Mouse (Mus musculus): ENCODE results near the gene Pld3. TPM values are rescaled to one million over a fixed set of nuclear protein-coding genes. Genes with fewer than 3 reads are reported as not detected.
A peak's percentile ranks its signal among the peaks of the same experiment; 100 is the strongest.

The Pld3 gene
- total and polyA plus RNA-seq, 3 experiments = 11.1 to 22.8 TPM; not detected in 1

DNA sequence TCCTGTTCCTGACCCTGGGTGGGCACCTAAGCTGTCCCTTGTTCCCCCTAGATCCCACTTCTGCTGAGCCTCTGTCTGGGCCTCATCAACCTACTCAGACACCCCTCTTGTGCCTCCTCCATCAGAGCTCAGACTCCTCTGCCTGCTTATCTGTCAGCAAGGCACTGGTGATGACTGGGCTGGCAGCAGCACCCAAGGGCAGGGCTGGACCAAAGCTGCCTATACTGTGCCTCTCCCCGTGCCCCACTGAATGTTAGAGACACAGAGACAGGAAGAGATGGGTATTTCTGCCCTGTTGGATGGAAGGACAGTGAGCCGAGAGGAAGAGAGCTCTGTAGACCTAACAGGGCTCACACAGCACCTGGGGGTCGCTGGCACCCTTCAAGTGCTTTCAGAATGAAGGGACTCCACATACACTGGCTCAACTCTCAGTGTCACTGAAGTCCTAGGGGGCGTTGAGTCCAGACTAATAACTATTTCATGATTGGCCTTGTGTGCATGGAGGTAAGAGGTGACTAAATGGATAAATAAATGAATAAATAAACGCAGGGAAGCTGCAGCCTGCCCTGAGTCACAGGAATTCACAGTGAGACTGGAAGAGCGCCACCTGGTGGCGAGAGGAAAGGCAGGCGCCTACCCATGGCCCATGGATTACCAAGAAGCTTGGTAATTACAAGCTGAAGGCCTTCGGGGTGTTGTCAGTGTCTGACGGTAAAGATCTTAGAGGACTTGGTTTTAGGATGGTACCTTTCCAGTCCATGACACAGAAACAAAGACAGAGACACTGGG, 26.8 kb downstream of the Pld3 start (continued):
- no peak for TF ChIP-seq HCFC1 (IDR thresholded peaks at IDR 0.05; ENCODE audit: low read depth, low read length)
- peak; percentile 67 for TF ChIP-seq ZC3H11A (IDR thresholded peaks at IDR 0.05; ENCODE audit: low read depth, low read length)
- no peak for TF ChIP-seq POLR2A (IDR thresholded peaks at IDR 0.05; ENCODE audit: control insufficient read depth in 1 of 2, insufficient read depth in 1 of 2, low read depth in 1 of 2, low read length in 2 of 2, poor library complexity in 1 of 2)

DNA sequence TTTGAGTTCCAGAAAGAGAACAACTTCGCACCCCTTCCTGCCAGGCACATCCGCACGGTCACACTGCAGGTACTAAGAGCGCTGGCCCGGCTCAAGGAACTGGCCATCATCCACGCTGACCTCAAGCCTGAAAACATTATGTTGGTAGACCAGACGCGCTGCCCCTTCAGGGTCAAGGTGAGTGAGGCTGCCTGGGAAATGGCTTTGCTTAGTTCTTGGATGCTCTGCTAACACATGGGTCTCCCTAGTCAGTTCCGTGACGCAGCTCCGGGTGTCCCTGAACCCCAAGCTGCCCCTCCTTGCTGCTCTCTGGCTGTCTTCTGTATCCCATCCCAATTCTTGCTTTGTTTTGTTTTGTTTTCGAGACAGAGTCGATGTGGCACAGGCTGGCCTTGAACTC, 29.2 kb downstream of the Pld3 start:
- no peaks in the 10 kb centered on the region for H3K36me3 ChIP-seq (ENCODE audit: control insufficient read depth in 1 of 2, insufficient read depth in 2 of 2, low read length in 2 of 2)
- TF ChIP-seq MYB (IDR thresholded peaks at IDR 0.05; ENCODE audit: low read depth, low read length) = no peak
- TF ChIP-seq ZC3H11A (IDR thresholded peaks at IDR 0.05; ENCODE audit: low read depth, low read length) = no peak
- TF ChIP-seq UBTF (IDR thresholded peaks at IDR 0.05; ENCODE audit: borderline replicate concordance, insufficient read depth, low read depth, low read length) = no peak
- TF ChIP-seq CHD2 (IDR thresholded peaks at IDR 0.05; ENCODE audit: low read length) = no peak
- TF ChIP-seq TCF12 (IDR thresholded peaks at IDR 0.05; ENCODE audit: low read depth, low read length) = no peak
- TF ChIP-seq ZKSCAN1 (IDR thresholded peaks at IDR 0.05; ENCODE audit: low read depth, low read length) = no peak
- TF ChIP-seq POLR2A (IDR thresholded peaks at IDR 0.05; ENCODE audit: control insufficient read depth in 1 of 2, insufficient read depth in 1 of 2, low read depth in 1 of 2, low read length in 2 of 2, poor library complexity in 1 of 2) = no peak
- TF ChIP-seq CTCF (IDR thresholded peaks at IDR 0.05 in 2 of 3, conservative IDR thresholded peaks at IDR 0.05 in 1 of 3; ENCODE audit: control insufficient read depth in 1 of 3, insufficient read depth in 1 of 3, low read depth in 2 of 3, low read length in 3 of 3, poor library complexity in 1 of 3, severe bottlenecking in 1 of 3) = no peak
- TF ChIP-seq ETS1 (IDR thresholded peaks at IDR 0.05; ENCODE audit: low read depth, low read length) = no peak
- TF ChIP-seq SIN3A (IDR thresholded peaks at IDR 0.05; ENCODE audit: low read length) = no peak
- no peaks in the 10 kb centered on the region for H3K9me3 ChIP-seq (replicated peaks; ENCODE audit: insufficient read depth, low read length)
- no peak overlapping the region for H3K27ac ChIP-seq (ENCODE audit: control insufficient read depth, low read depth, low read length)
- peaks cover 0 to 3% of the 10 kb centered on the region in 2 experiments; a peak in 1 of 4 replicates for H3K4me1 ChIP-seq (ENCODE audit: control insufficient read depth in 1 of 2, insufficient read depth in 2 of 2, low read length in 2 of 2)
- H3K27me3 ChIP-seq (ENCODE audit: control insufficient read depth in 1 of 2, insufficient read depth in 2 of 2, low read length in 2 of 2) = no peaks in the 10 kb centered on the region
- DNase-seq (ENCODE audit: low read depth, low spot score) = no peak
- no peak overlapping the region for H3K9ac ChIP-seq (ENCODE audit: control insufficient read depth, low read depth, low read length, poor library complexity, severe bottlenecking)
- no peaks in the 10 kb centered on the region for H3K79me2 ChIP-seq (ENCODE audit: control insufficient read depth, insufficient read depth, low read length, poor library complexity)
- no peak overlapping the region for H3K4me3 ChIP-seq (ENCODE audit: control insufficient read depth in 1 of 2, insufficient read depth in 1 of 2, low read depth in 2 of 2, low read length in 2 of 2)

DNA sequence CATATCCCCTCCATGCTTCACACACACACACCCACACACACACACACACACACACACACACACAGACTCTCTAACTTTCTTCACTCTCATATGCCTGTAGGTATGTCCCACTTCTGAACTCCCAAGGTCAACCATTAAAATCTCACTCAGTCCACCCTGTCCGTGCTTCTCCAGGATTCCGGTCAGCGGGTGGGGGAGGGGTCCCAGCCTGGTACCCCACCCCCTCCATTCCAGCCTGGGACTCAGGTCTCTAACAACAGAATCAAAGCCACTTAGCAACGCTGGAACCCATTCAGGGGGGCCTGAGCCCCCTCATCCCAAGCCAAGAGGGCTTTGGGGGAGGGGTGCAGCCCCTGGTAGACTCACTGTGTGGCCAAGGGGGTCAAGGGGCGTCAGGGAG, 30.1 kb downstream of the Pld3 start, which contains the start of gene Hipk4:
Gene Hipk4, plus strand, starts transcription at position 301 of the 400 bp plus-strand sequence.
- Histone ChIP-seq H3K4me1 (ENCODE audit: control insufficient read depth in 1 of 2, insufficient read depth in 2 of 2, low read length in 2 of 2) (peaks cover 0 to 3% of the 10 kb centered on the region in 2 experiments; a peak in 1 of 4 replicates), H3K27ac (ENCODE audit: control insufficient read depth, low read depth, low read length) (no peak within 1 kb of the TSS), H3K36me3 (ENCODE audit: control insufficient read depth in 1 of 2, insufficient read depth in 2 of 2, low read length in 2 of 2) (no peaks in the 10 kb centered on the region), H3K79me2 (ENCODE audit: control insufficient read depth, insufficient read depth, low read length, poor library complexity) (no peaks in the 10 kb centered on the region), H3K27me3 (ENCODE audit: control insufficient read depth in 1 of 2, insufficient read depth in 2 of 2, low read length in 2 of 2) (no peaks in the 10 kb centered on the region), H3K9me3 (replicated peaks; ENCODE audit: insufficient read depth, low read length) (no peaks in the 10 kb centered on the region), H3K4me3 (ENCODE audit: control insufficient read depth in 1 of 2, insufficient read depth in 1 of 2, low read depth in 2 of 2, low read length in 2 of 2) (no peak within 1 kb of the TSS), H3K9ac (ENCODE audit: control insufficient read depth, low read depth, low read length, poor library complexity, severe bottlenecking) (no peak within 1 kb of the TSS)
- TF ChIP-seq BHLHE40 (IDR thresholded peaks at IDR 0.05; ENCODE audit: borderline replicate concordance, low read depth, low read length) (no peak), NELFE (IDR thresholded peaks at IDR 0.05; ENCODE audit: low read depth, low read length) (no peak), MAFK (IDR thresholded peaks at IDR 0.05; ENCODE audit: borderline replicate concordance, low read depth, low read length) (no peak), HCFC1 (IDR thresholded peaks at IDR 0.05; ENCODE audit: low read depth, low read length) (no peak), RAD21 (IDR thresholded peaks at IDR 0.05; ENCODE audit: low read depth, low read length) (no peak), MEF2A (IDR thresholded peaks at IDR 0.05; ENCODE audit: extremely low read depth, insufficient replicate concordance, low read depth, low read length, poor library complexity, severe bottlenecking) (no peak), UBTF (IDR thresholded peaks at IDR 0.05; ENCODE audit: borderline replicate concordance, insufficient read depth, low read depth, low read length) (no peak)
- DNase-seq (ENCODE audit: low read depth, low spot score) = no peak
